ENCODE assay signal across 23 mouse cellular contexts in the genomic region with DNA sequence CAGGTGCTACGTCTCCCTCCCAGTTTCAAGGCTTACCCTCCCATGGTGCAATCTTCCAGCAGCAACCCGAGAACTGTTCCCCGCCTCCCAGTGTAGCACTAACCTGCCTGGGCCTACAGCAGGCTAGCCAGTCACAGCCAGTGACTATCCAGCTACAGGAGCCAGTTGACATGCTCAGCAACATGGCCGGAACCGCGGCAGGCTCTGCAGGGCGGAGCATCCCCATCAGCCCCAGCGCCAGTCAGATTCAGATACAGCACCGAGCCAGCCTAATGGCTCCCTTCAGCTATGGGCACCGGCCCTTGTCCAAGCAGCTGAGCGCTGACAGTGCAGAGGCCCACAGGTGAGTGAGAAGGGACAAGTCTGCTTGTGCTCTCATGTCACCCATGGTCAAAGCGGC. TPM values are rescaled to one million over a fixed set of nuclear protein-coding genes. Genes with fewer than 3 reads are reported as not detected.
"Had no signal": no experiment of that assay in that cellular context is flagged by ENCODE, and none has a peak within 500 bp of the region (broad histone marks: within the 10 kb centered on the region; RNA-seq: fewer than 3 reads in every experiment).

No protein-coding gene starts in this region.

- H3K4me3 ChIP-seq: megakaryocyte, embryonic 14.5 days; midbrain, embryonic 13.5 days; midbrain, embryonic 15.5 days; neural tube, embryonic 12.5 days; stomach, embryonic 15.5 days had no signal

- H3K9ac ChIP-seq: lung, embryonic 14.5 days; midbrain, embryonic 13.5 days; midbrain, embryonic 15.5 days; neural tube, embryonic 12.5 days; stomach, embryonic 15.5 days had no signal

- DNase-seq: lung, adult 18-20 months; lung, embryonic 14.5 days; lung, postnatal 14 days; lung, postnatal 36 days; right cerebral cortex, postnatal 14 days; thymus, adult 18-20 months; thymus, postnatal 14 days; thymus, postnatal 36 days had no signal

- H3K4me1 ChIP-seq: midbrain, embryonic 13.5 days; midbrain, embryonic 15.5 days; neural tube, embryonic 12.5 days had no signal

- H3K27me3 ChIP-seq: megakaryocyte, embryonic 14.5 days; midbrain, embryonic 13.5 days; midbrain, embryonic 15.5 days; neural tube, embryonic 12.5 days; stomach, embryonic 15.5 days had no signal

- H3K9me3 ChIP-seq: megakaryocyte, embryonic 14.5 days; midbrain, embryonic 13.5 days; midbrain, embryonic 15.5 days; neural tube, embryonic 12.5 days; stomach, embryonic 15.5 days had no signal

- H3K27ac ChIP-seq: macrophage; midbrain, embryonic 13.5 days; midbrain, embryonic 15.5 days; neural tube, embryonic 12.5 days; stomach, embryonic 15.5 days; stomach, postnatal 0 days had no signal

RNA-seq across cellular contexts. Expression of gene Apoa1, which starts 17.9 kb away (rescaled TPM):
- total RNA-seq: megakaryocyte progenitor cell, adult 5-6 weeks; monocyte, adult 5-6 weeks had no signal
- polyA plus RNA-seq: macrophage had no signal

RNA-seq across cellular contexts. Expression of gene Apoc3, which starts 25.0 kb away (rescaled TPM):
- total RNA-seq: megakaryocyte progenitor cell, adult 5-6 weeks; midbrain, postnatal 0 days; monocyte, adult 5-6 weeks; neutrophil, adult 5-6 weeks had no signal
- polyA plus RNA-seq: lung, embryonic 14.5 days; lung, embryonic 16.5 days; macrophage; midbrain, embryonic 11.5 days; midbrain, embryonic 13.5 days; midbrain, embryonic 15.5 days; midbrain, postnatal 0 days; neural tube, embryonic 12.5 days; neural tube, embryonic 14.5 days; testis, adult 2 months had no signal

RNA-seq across cellular contexts. Expression of gene Apoa4, which starts 30.0 kb away (rescaled TPM):
- total RNA-seq: megakaryocyte progenitor cell, adult 5-6 weeks; midbrain, postnatal 0 days; monocyte, adult 5-6 weeks; neutrophil, adult 5-6 weeks had no signal
- polyA plus RNA-seq: lung, embryonic 14.5 days; lung, embryonic 16.5 days; macrophage; midbrain, embryonic 11.5 days; midbrain, postnatal 0 days; neural tube, embryonic 12.5 days; neural tube, embryonic 14.5 days had no signal

RNA-seq across cellular contexts. Expression of gene Apoa5, which starts 58.0 kb away (rescaled TPM):
- total RNA-seq: megakaryocyte progenitor cell, adult 5-6 weeks; midbrain, postnatal 0 days; monocyte, adult 5-6 weeks; neutrophil, adult 5-6 weeks had no signal
- polyA plus RNA-seq: lung, embryonic 14.5 days; lung, embryonic 16.5 days; macrophage; midbrain, embryonic 13.5 days; midbrain, embryonic 15.5 days; midbrain, postnatal 0 days; neural tube, embryonic 12.5 days; neural tube, embryonic 14.5 days; testis, adult 2 months had no signal
